Comparison of ENCODE assay signal across 8 mouse cellular contexts in genomic region chrX:7375322-7375715, GRCm38 (mm10). TPM values are rescaled to one million over a fixed set of nuclear protein-coding genes. Genes with fewer than 3 reads are reported as not detected.
DNase-seq lines count a peak whose midpoint lies in the region; ATAC-seq and TF ChIP-seq lines count a peak whose summit lies in the region.

No protein-coding gene starts in this region.

- no peaks in the 10 kb centered on the region for H3K4me1 ChIP-seq in kidney, postnatal 0 days (replicated peaks; ENCODE audit: insufficient read depth, low read length)
- H3K4me1 ChIP-seq in brown adipose tissue, adult 24 weeks (ENCODE audit: control insufficient read depth, insufficient read depth, insufficient read length, low read length) = no peaks in the 10 kb centered on the region
- H3K4me1 ChIP-seq in hindbrain, embryonic 11.5 days (replicated peaks; ENCODE audit: control insufficient read depth, insufficient read depth, low read length) = no peaks in the 10 kb centered on the region
- peaks cover 20% of the 10 kb centered on the region; the same call in 1 of the 2 replicates for H3K4me1 ChIP-seq in midbrain, embryonic 13.5 days (replicated peaks)

- 40% methylated on average over 35 of the region's 40 CpGs for WGBS in kidney, postnatal 0 days
- WGBS in hindbrain, embryonic 11.5 days = no CpG with 5 or more reads among the region's 40 CpGs
- 25% methylated on average over 14 of the region's 40 CpGs for WGBS in midbrain, embryonic 13.5 days

- H3K4me2 ChIP-seq in kidney, postnatal 0 days (ENCODE audit: low read length) = peak overlapping the region; percentile 86
- H3K4me2 ChIP-seq in hindbrain, embryonic 11.5 days (replicated peaks; ENCODE audit: low read depth, low read length) = peak overlapping the region; percentile 64
- H3K4me2 ChIP-seq in midbrain, embryonic 13.5 days (replicated peaks) = peak overlapping the region; percentile 70

- no peaks in the 10 kb centered on the region for H3K36me3 ChIP-seq in kidney, postnatal 0 days (ENCODE audit: insufficient read depth, low read length)
- H3K36me3 ChIP-seq in hindbrain, embryonic 11.5 days (ENCODE audit: control insufficient read depth, insufficient read depth, low read length) = no peaks in the 10 kb centered on the region
- no peaks in the 10 kb centered on the region for H3K36me3 ChIP-seq in midbrain, embryonic 13.5 days

- H3K27me3 ChIP-seq in kidney, postnatal 0 days (ENCODE audit: insufficient read depth, low read length) = no peaks in the 10 kb centered on the region
- no peaks in the 10 kb centered on the region for H3K27me3 ChIP-seq in hindbrain, embryonic 11.5 days (ENCODE audit: control insufficient read depth, insufficient read depth, low read length)
- no peaks in the 10 kb centered on the region for H3K27me3 ChIP-seq in midbrain, embryonic 13.5 days

- DNase-seq in kidney, postnatal 0 days (ENCODE audit: low spot score) = peak; percentile 1
- DNase-seq in kidney, postnatal 14 days = no peak
- no peak for DNase-seq in hindbrain, embryonic 11.5 days (ENCODE audit: low spot score)
- no peak for DNase-seq in cerebellum, adult 11-12 months
- no peak for DNase-seq in adrenal gland, postnatal 4 days (ENCODE audit: low spot score in 2 of 2)
- DNase-seq in cerebellum, adult 9-11 months = no peak

- peak overlapping the region; percentile 54 for H3K4me3 ChIP-seq in kidney, postnatal 0 days (replicated peaks; ENCODE audit: low read depth, low read length)
- peak overlapping the region; percentile 66 for H3K4me3 ChIP-seq in brown adipose tissue, adult 24 weeks (ENCODE audit: insufficient read depth, low read depth, low read length)
- H3K4me3 ChIP-seq in hindbrain, embryonic 11.5 days (ENCODE audit: low read depth, low read length) = peak overlapping the region; percentile 52
- H3K4me3 ChIP-seq in midbrain, embryonic 13.5 days (replicated peaks) = peak overlapping the region; percentile 56

- H3K9me3 ChIP-seq in kidney, postnatal 0 days (replicated peaks; ENCODE audit: low read length) = no peaks in the 10 kb centered on the region
- H3K9me3 ChIP-seq in hindbrain, embryonic 11.5 days (ENCODE audit: control insufficient read depth, low read length) = no peaks in the 10 kb centered on the region
- H3K9me3 ChIP-seq in midbrain, embryonic 13.5 days = no peaks in the 10 kb centered on the region

- ATAC-seq in kidney, postnatal 0 days (replicated peaks; ENCODE audit: low FRiP score, low read depth) = peak; percentile 43; the same call in 1 of the 2 replicates
- ATAC-seq in hindbrain, embryonic 11.5 days (ENCODE audit: low FRiP score) = peak; percentile 56
- peak; percentile 70 for ATAC-seq in midbrain, embryonic 13.5 days

- H3K9ac ChIP-seq in kidney, postnatal 0 days (ENCODE audit: low read depth, low read length) = peak overlapping the region; percentile 65
- peak overlapping the region; percentile 57 for H3K9ac ChIP-seq in hindbrain, embryonic 11.5 days (ENCODE audit: low read depth, low read length)
- peak overlapping the region; percentile 76 for H3K9ac ChIP-seq in midbrain, embryonic 13.5 days (replicated peaks)

- no peak for TF ChIP-seq CTCF in kidney, postnatal 0 days (IDR thresholded peaks at IDR 0.05; ENCODE audit: low read depth)

- H3K27ac ChIP-seq in kidney, postnatal 0 days = peak overlapping the region; percentile 65
- H3K27ac ChIP-seq in brown adipose tissue, adult 24 weeks (replicated peaks; ENCODE audit: low read depth, low read length) = 0 out of 2 replicates have a peak overlapping the region, but pooled peaks have one; percentile 49
- H3K27ac ChIP-seq in hindbrain, embryonic 11.5 days (ENCODE audit: low read depth, low read length) = peak overlapping the region; percentile 75
- H3K27ac ChIP-seq in midbrain, embryonic 13.5 days = peak overlapping the region; percentile 82

RNA-seq across cellular contexts. Expression of gene Usp27x, which starts 0.3 kb away (rescaled TPM):
- 0.70 and 0.74 TPM in 2 replicates for polyA plus RNA-seq in kidney, postnatal 0 days (2015; fragmentation: Nextera tagmentation; extraction: Ambion mirVana)
- 0.46 and 0.75 TPM in 2 replicates for polyA plus RNA-seq in brown adipose tissue, adult 24 weeks (2012; ENCODE audit: insufficient read depth, insufficient read length, missing spikeins)
- 0.45 and 0.83 TPM in 2 replicates for polyA plus RNA-seq in hindbrain, embryonic 11.5 days (2014; fragmentation: Nextera tagmentation; extraction: Ambion mirVana)
- 1.6 and 1.9 TPM in 2 replicates for polyA plus RNA-seq in midbrain, embryonic 13.5 days (2015; fragmentation: Nextera tagmentation; extraction: Ambion mirVana)
- total RNA-seq in adrenal gland, postnatal 4 days (2021) = 10 to 100 TPM; 29.4 to 30.6 TPM

RNA-seq across cellular contexts. Expression of gene Clcn5, which starts 56.2 kb away (rescaled TPM):
- 12.5 and 13.7 TPM in 2 replicates for polyA plus RNA-seq in kidney, postnatal 0 days (2015; fragmentation: Nextera tagmentation; extraction: Ambion mirVana)
- polyA plus RNA-seq in brown adipose tissue, adult 24 weeks (2012; ENCODE audit: insufficient read depth, insufficient read length, missing spikeins) = 1.1 and 3.8 TPM in 2 replicates
- 12.0 and 14.1 TPM in 2 replicates for polyA plus RNA-seq in hindbrain, embryonic 11.5 days (2014; fragmentation: Nextera tagmentation; extraction: Ambion mirVana)
- 6.2 and 8.2 TPM in 2 replicates for polyA plus RNA-seq in midbrain, embryonic 13.5 days (2015; fragmentation: Nextera tagmentation; extraction: Ambion mirVana)
- 10 to 100 TPM; 43.4 to 48.6 TPM for total RNA-seq in adrenal gland, postnatal 4 days (2021)
